Mouse (Mus musculus): ENCODE data around the gene Ankzf1. TPM values are rescaled to one million over a fixed set of nuclear protein-coding genes. Genes with fewer than 3 reads are reported as not detected.

Ankzf1 gene
- polyA plus RNA-seq, 1 experiment from 2014 or later = 22.1 TPM

DNA sequence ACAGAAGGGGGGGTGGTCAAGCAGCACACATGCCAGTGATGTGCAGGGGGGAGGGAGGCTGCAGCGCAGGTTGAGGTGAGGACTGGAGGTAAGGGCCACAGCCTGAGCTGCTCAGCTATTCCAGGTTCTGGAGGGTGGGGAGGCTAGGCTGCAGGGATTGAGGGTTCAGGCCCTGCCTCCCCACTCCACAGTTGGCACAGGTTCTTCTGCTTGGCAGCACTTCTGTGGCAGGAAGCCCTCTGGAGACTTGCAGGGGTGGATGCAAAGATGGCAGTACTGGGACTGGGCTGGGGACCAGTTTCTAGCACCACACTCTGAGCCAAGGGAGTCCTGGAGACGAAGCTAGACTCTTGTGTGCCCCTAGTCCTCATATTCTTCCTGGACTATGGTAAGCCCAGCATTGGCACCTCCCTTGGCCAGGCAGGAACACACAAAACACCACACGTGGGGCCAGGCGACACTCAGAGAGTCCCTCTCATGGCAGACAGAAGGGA lies 10.5 kb upstream of the Ankzf1 start:
- no peak overlapping the region for H3K27ac ChIP-seq (ENCODE audit: low read length)
- no peak for ATAC-seq (ENCODE audit: insufficient number of reproducible peaks, insufficient read depth, low FRiP score, low read depth)
- peaks cover 37% of the 10 kb centered on the region for H3K36me3 ChIP-seq (ENCODE audit: control insufficient read depth, insufficient read depth, low read length)
- H3K4me1 ChIP-seq (ENCODE audit: control insufficient read depth, insufficient read depth, low read length) = peaks cover 6% of the 10 kb centered on the region
- no peak overlapping the region for H3K4me3 ChIP-seq (ENCODE audit: low read depth, low read length)
- H3K9ac ChIP-seq (replicated peaks; ENCODE audit: low read depth, low read length) = no peak overlapping the region
- WGBS = 84% methylated on average over 4 of the region's 4 CpGs
- no peaks in the 10 kb centered on the region for H3K9me3 ChIP-seq (ENCODE audit: control insufficient read depth, low read depth, low read length)
- H3K4me2 ChIP-seq (replicated peaks; ENCODE audit: low read depth, low read length) = no peak overlapping the region
- no peaks in the 10 kb centered on the region for H3K27me3 ChIP-seq (ENCODE audit: control insufficient read depth, insufficient read depth, low read length)

DNA sequence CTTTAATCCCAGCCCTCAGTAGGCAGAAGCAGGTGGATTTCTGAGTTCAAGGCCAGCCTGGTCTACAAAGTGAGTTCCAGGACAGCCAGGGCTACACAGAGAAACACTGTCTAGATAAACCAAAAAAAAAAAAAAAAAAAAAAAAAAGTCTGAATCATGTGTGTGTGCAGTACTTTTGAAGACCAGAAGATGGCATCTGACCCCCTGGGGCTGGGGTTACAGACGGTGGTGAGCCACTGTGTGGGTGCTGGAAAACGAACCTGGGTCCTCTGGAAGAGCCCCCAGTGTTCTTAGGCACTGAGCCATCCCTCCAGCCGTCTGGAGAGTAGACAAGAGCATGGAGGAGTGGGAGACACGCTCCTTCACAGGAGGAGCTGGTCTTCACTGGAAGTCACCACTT lies 9.8 kb upstream of the Ankzf1 start:
- H3K4me1 ChIP-seq (ENCODE audit: control insufficient read depth, insufficient read depth, low read length) = peaks cover 6% of the 10 kb centered on the region
- no peak overlapping the region for H3K4me2 ChIP-seq (replicated peaks; ENCODE audit: low read depth, low read length)
- H3K9ac ChIP-seq (replicated peaks; ENCODE audit: low read depth, low read length) = no peak overlapping the region
- 74% methylated on average over 4 of the region's 4 CpGs for WGBS
- H3K9me3 ChIP-seq (ENCODE audit: control insufficient read depth, low read depth, low read length) = no peaks in the 10 kb centered on the region
- no peak overlapping the region for H3K4me3 ChIP-seq (ENCODE audit: low read depth, low read length)
- H3K27me3 ChIP-seq (ENCODE audit: control insufficient read depth, insufficient read depth, low read length) = no peaks in the 10 kb centered on the region
- peaks cover 37% of the 10 kb centered on the region for H3K36me3 ChIP-seq (ENCODE audit: control insufficient read depth, insufficient read depth, low read length)
- no peak for ATAC-seq (ENCODE audit: insufficient number of reproducible peaks, insufficient read depth, low FRiP score, low read depth)
- no peak overlapping the region for H3K27ac ChIP-seq (ENCODE audit: low read length)

DNA sequence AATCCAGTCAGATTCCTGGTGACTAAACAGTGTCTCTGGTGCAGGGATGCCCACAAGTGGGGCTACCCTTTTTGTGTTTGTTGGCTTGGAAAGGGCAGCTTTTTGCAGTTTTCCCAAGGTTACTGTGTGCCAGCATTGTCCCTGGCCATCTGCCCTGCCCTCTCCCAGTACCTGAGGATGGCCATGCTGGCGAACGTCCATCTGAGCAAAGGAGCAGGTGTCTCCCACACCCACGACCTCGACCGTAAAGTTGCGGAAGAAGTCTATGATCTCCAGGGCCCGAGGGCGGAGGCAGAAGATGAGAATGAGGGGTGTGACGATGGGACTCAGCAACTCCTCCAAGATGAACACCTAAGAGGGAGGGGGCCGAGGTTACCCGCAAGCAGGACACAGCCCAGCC lies 6.5 kb upstream of the Ankzf1 start:
- 94% methylated on average over 11 of the region's 11 CpGs for WGBS
- H3K4me1 ChIP-seq (ENCODE audit: control insufficient read depth, insufficient read depth, low read length) = peaks cover 2% of the 10 kb centered on the region; the same call in 1 of the 2 replicates
- H3K4me3 ChIP-seq (ENCODE audit: low read depth, low read length) = no peak overlapping the region
- no peak overlapping the region for H3K27ac ChIP-seq (ENCODE audit: low read length)
- no peaks in the 10 kb centered on the region for H3K9me3 ChIP-seq (ENCODE audit: control insufficient read depth, low read depth, low read length)
- H3K9ac ChIP-seq (replicated peaks; ENCODE audit: low read depth, low read length) = no peak overlapping the region
- no peak overlapping the region for H3K4me2 ChIP-seq (replicated peaks; ENCODE audit: low read depth, low read length)
- ATAC-seq (ENCODE audit: insufficient number of reproducible peaks, insufficient read depth, low FRiP score, low read depth) = no peak
- no peaks in the 10 kb centered on the region for H3K27me3 ChIP-seq (ENCODE audit: control insufficient read depth, insufficient read depth, low read length)
- H3K36me3 ChIP-seq (ENCODE audit: control insufficient read depth, insufficient read depth, low read length) = peaks cover 42% of the 10 kb centered on the region

DNA sequence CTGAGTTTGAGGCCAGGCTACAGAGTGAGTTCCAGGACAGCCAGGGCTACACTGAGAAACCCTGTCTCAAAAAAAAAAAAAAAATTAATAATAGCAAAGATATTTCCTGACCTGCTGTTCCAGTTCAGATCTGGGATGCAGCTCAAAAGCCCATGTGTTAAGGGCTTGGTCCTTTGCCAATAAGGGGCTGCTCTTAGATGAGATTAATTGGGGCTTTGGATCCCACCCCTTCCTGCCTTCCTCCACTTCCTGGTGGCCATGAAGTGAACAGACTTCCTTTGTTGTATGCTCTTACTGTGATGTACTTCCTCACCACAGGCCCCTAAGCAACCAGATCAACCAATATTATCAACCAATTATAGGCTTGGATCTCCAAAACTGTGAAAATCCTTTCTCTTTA lies 4.8 kb upstream of the Ankzf1 start:
- Histone ChIP-seq H3K27me3 (ENCODE audit: control insufficient read depth, insufficient read depth, low read length) (no peaks in the 10 kb centered on the region), H3K9me3 (ENCODE audit: control insufficient read depth, low read depth, low read length) (no peaks in the 10 kb centered on the region), H3K4me3 (ENCODE audit: low read depth, low read length) (no peak overlapping the region), H3K36me3 (ENCODE audit: control insufficient read depth, insufficient read depth, low read length) (peaks cover 37% of the 10 kb centered on the region), H3K27ac (ENCODE audit: low read length) (no peak overlapping the region), H3K9ac (replicated peaks; ENCODE audit: low read depth, low read length) (no peak overlapping the region), H3K4me1 (ENCODE audit: control insufficient read depth, insufficient read depth, low read length) (peaks cover 5% of the 10 kb centered on the region; the same call in 1 of the 2 replicates), H3K4me2 (replicated peaks; ENCODE audit: low read depth, low read length) (no peak overlapping the region)
- ATAC-seq (ENCODE audit: insufficient number of reproducible peaks, insufficient read depth, low FRiP score, low read depth) = no peak

DNA sequence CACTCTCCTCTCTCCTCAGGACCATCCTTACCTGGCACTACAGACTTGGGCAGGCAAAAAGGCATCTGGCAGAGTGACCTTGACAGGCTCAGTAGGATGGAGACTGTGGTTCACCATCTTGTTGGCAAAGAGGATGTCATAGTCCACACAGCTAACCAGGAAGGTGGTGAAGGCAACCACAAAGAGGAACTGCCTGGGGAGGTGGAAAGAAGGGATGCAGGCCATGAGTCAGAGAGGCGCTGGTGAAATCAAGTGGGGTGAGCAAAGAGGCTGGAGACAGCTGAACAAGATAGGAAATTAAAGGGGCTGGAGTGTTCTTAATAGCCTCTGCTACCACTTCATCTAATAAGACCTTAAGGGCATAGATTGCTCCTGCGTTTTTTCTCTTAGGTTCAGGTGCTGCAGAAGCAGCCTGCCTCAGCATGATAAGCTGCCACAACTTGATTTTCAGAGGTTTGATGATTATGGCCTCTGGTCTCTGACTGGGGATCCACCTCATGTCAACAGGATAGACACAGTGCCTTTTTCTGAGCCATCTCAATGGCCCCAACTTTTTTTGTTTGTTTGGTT lies 4.0 kb upstream of the Ankzf1 start:
- 86% methylated on average over 2 of the region's 2 CpGs for WGBS

DNA sequence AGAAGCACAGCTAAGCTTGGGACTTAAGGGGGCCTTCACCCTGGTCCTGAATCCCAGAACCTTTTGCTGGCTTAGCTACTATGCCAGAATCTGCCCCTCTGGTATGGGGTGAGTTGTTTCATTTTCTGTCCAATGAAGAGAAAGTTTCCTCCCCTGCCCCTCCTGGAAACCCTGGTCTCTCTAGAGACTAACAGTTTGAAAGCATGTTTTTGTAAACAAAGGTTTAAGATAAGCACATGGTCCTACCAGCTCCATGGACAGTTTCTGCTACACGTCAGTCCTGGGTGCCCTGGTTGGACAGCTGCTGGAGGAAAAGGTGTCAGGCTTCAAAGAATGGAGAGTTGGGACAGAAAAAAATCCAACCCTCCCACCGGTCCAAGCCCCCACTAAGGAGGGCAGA lies 1.4 kb upstream of the Ankzf1 start:
- no peak for ATAC-seq (ENCODE audit: insufficient number of reproducible peaks, insufficient read depth, low FRiP score, low read depth)
- H3K4me2 ChIP-seq (replicated peaks; ENCODE audit: low read depth, low read length) = peak overlapping the region; percentile 70; the same call in 1 of the 2 replicates

More for the DNA sequence above, 4.0 kb upstream of the Ankzf1 start:
- Histone ChIP-seq H3K27me3 (ENCODE audit: control insufficient read depth, insufficient read depth, low read length) (no peaks in the 10 kb centered on the region), H3K4me1 (ENCODE audit: control insufficient read depth, insufficient read depth, low read length) (peaks cover 6% of the 10 kb centered on the region), H3K36me3 (ENCODE audit: control insufficient read depth, insufficient read depth, low read length) (peaks cover 30% of the 10 kb centered on the region), H3K4me2 (replicated peaks; ENCODE audit: low read depth, low read length) (no peak overlapping the region), H3K9me3 (ENCODE audit: control insufficient read depth, low read depth, low read length) (no peaks in the 10 kb centered on the region), H3K4me3 (ENCODE audit: low read depth, low read length) (no peak overlapping the region), H3K9ac (replicated peaks; ENCODE audit: low read depth, low read length) (no peak overlapping the region), H3K27ac (ENCODE audit: low read length) (no peak overlapping the region)
- ATAC-seq (ENCODE audit: insufficient number of reproducible peaks, insufficient read depth, low FRiP score, low read depth) = no peak

DNA sequence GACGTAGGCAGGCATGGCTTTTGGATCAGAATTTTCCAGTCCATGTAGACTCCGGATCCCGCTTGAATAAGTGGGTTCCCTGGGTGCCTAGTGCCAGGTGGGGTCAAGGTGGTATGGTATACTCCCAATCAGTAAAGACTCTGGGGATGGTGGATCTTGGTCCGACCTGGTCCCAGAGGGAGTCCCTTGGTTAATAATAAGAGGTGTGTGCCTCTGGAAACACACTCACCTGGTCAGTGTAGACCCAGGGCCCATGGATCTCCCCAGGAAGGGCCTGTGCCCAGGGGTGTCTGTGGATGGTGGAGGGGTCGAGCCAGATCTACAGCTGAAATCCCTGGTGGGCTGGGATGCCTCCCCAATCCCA lies 711 bp upstream of the Ankzf1 start:
- no peak; the same call in 1 of the 2 replicates for ATAC-seq (ENCODE audit: insufficient number of reproducible peaks, insufficient read depth, low FRiP score, low read depth)
- no peaks in the 10 kb centered on the region for H3K27me3 ChIP-seq (ENCODE audit: control insufficient read depth, insufficient read depth, low read length)
- H3K27ac ChIP-seq (ENCODE audit: low read length) = peak overlapping the region; percentile 77; the same call in 1 of the 2 replicates
- 46% methylated on average over 5 of the region's 5 CpGs for WGBS
- H3K9me3 ChIP-seq (ENCODE audit: control insufficient read depth, low read depth, low read length) = no peaks in the 10 kb centered on the region
- H3K4me3 ChIP-seq (ENCODE audit: low read depth, low read length) = peak overlapping the region; percentile 61
- peak overlapping the region; percentile 70 for H3K4me2 ChIP-seq (replicated peaks; ENCODE audit: low read depth, low read length)
- H3K4me1 ChIP-seq (ENCODE audit: control insufficient read depth, insufficient read depth, low read length) = peaks cover 13% of the 10 kb centered on the region
- peaks cover 15% of the 10 kb centered on the region for H3K36me3 ChIP-seq (ENCODE audit: control insufficient read depth, insufficient read depth, low read length)
- peak overlapping the region; percentile 60 for H3K9ac ChIP-seq (replicated peaks; ENCODE audit: low read depth, low read length)

More for the DNA sequence above, 1.4 kb upstream of the Ankzf1 start:
- Histone ChIP-seq H3K27me3 (ENCODE audit: control insufficient read depth, insufficient read depth, low read length) (no peaks in the 10 kb centered on the region), H3K9ac (replicated peaks; ENCODE audit: low read depth, low read length) (no peak overlapping the region), H3K4me3 (ENCODE audit: low read depth, low read length) (no peak overlapping the region), H3K9me3 (ENCODE audit: control insufficient read depth, low read depth, low read length) (no peaks in the 10 kb centered on the region), H3K4me1 (ENCODE audit: control insufficient read depth, insufficient read depth, low read length) (peaks cover 13% of the 10 kb centered on the region), H3K27ac (ENCODE audit: low read length) (no peak overlapping the region), H3K36me3 (ENCODE audit: control insufficient read depth, insufficient read depth, low read length) (peaks cover 15% of the 10 kb centered on the region)
- WGBS = 31% methylated on average over 2 of the region's 2 CpGs

DNA sequence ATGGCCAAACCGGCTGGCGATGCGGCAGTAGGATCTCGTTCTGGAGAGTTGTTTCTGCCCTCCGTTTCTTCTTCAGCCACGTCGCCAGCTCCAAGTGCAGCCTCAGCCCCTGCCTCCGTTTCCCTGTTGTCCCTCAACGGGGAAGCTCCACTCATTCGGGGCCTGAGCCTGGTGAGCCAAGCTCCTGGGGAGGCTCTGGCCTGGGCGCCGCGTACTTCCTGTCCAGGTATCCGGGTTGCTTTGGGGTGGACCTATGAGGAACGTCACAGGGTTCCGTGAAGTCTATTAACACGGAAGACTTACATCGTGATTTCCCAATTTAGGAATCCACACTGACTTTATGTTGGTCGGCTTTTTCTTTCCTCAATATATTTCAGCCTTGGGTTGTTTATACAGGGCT lies 501 bp downstream of the Ankzf1 start:
- Histone ChIP-seq H3K36me3 (ENCODE audit: control insufficient read depth, insufficient read depth, low read length) (peaks cover 19% of the 10 kb centered on the region; the same call in 1 of the 2 replicates), H3K27ac (ENCODE audit: low read length) (peak overlapping the region; percentile 89), H3K4me3 (ENCODE audit: low read depth, low read length) (peak overlapping the region; percentile 61), H3K9me3 (ENCODE audit: control insufficient read depth, low read depth, low read length) (no peaks in the 10 kb centered on the region), H3K9ac (replicated peaks; ENCODE audit: low read depth, low read length) (peak overlapping the region; percentile 64), H3K27me3 (ENCODE audit: control insufficient read depth, insufficient read depth, low read length) (no peaks in the 10 kb centered on the region), H3K4me1 (ENCODE audit: control insufficient read depth, insufficient read depth, low read length) (peaks cover 13% of the 10 kb centered on the region), H3K4me2 (replicated peaks; ENCODE audit: low read depth, low read length) (peak overlapping the region; percentile 70)
- WGBS = under 1% methylated on average over 19 of the region's 19 CpGs
- ATAC-seq (ENCODE audit: insufficient number of reproducible peaks, insufficient read depth, low FRiP score, low read depth) = peak; percentile 47; the same call in 1 of the 2 replicates

DNA sequence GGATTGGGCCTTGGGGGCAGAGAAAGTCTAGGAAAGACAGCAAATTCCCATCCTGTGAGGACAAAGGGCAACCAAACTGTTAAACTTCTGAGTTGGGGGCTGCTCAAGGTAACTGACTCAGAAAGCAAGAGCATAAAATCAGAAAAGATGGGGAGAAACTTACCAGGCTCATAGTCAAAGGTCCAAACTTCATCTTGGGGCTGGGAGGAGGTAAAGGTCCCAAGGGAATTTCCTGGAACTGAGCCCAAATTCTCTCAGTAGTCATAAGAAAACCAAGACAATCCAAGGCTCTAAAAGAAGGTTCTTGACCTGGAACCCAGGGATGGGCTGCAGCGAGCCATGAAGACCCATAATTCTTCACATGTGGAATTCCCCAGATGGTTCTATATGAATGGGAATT lies 9.3 kb downstream of the Ankzf1 start:
- H3K4me2 ChIP-seq (replicated peaks; ENCODE audit: low read depth, low read length) = no peak overlapping the region
- ATAC-seq (ENCODE audit: insufficient number of reproducible peaks, insufficient read depth, low FRiP score, low read depth) = no peak
- no peaks in the 10 kb centered on the region for H3K9me3 ChIP-seq (ENCODE audit: control insufficient read depth, low read depth, low read length)
- peaks cover 35% of the 10 kb centered on the region for H3K36me3 ChIP-seq (ENCODE audit: control insufficient read depth, insufficient read depth, low read length)
- no peaks in the 10 kb centered on the region for H3K27me3 ChIP-seq (ENCODE audit: control insufficient read depth, insufficient read depth, low read length)
- H3K9ac ChIP-seq (replicated peaks; ENCODE audit: low read depth, low read length) = no peak overlapping the region
- H3K4me3 ChIP-seq (ENCODE audit: low read depth, low read length) = no peak overlapping the region
- no peaks in the 10 kb centered on the region for H3K4me1 ChIP-seq (ENCODE audit: control insufficient read depth, insufficient read depth, low read length)
- 92% methylated on average over 1 of the region's 1 CpGs for WGBS
- H3K27ac ChIP-seq (ENCODE audit: low read length) = no peak overlapping the region
